Mouse (Mus musculus) lung, adult 2 months (tissue): ENCODE results near the gene A230072I06Rik.

Source experiments
- CTCF ChIP-seq: fragments of 200-500 bp; IDR thresholded peaks from 2 replicates; pipeline ENCODE4 v1.5.1; 2011; ENCODE audit warnings: mild to moderate bottlenecking, low read length, control low read depth; ENCODE audit not compliant: insufficient read depth
- POLR2A ChIP-seq: fragments of 200-500 bp; IDR thresholded peaks from 2 replicates; pipeline ENCODE4 v1.6.1; 2011; ENCODE audit warnings: low read depth, mild to moderate bottlenecking, control low read depth, low read length, borderline replicate concordance; ENCODE audit errors: extremely low read depth

DNA sequence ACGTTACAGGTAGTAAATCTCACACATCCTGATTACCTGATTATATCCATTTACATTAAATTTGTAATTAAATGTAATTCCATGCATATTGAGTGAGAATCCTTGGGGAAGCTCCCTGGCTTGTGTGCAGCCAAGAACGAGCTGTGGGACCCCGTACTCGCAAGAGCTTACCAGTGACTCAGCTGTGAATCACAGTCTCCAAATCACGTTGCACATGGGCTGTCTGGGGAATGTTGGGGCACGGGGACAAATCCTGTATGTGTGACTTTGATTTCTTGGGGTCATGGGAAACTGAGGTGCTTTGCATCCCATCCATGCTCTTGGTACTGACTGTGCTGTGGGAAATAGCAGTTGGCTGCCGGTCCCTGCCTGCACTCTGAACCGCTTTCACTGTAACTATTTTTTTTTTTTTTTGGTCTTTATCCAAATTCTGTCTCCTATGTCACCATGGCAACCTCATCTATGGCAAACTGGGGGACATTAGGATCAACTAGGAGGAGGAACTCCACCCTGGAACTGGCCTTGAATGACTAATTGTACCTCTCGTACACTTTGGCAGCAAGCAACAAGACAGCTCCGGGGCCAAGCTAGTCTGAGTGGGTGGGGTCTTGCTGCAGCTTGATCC is 19.8 kb downstream of the A230072I06Rik start:
- no peak for TF ChIP-seq CTCF
- TF ChIP-seq POLR2A = no peak
